Mouse (Mus musculus): ENCODE data around the gene Il23r.

Il23r gene

DNA sequence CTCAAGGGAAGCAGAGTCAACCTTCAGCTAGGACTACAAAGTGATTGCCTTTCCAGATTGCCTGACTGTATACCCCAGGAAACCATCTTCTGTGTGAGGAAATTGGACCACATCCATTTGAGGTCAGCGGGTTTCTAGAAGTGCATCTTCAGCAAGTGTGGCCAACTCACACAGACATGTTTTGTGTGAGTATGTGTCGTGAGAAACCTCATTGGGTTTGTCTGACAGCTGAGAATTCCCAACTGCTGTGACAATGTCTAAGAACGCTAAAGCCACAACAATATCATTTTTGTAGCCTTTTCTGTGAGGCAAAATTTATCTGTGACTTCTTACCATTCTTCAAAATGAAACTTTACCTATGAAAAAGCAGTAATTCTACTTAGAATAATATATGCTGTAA lies 59.8 kb downstream of the Il23r start:
- no peak for DNase-seq (ENCODE audit: low spot score)

GRCm38 (mm10) chr6:67421761-67422160 lies 69.9 kb downstream of the Il23r start:
- DNase-seq (ENCODE audit: low spot score), result no peak

- DNase-seq (ENCODE audit: low spot score), result no peak
Measured at GRCm38 (mm10) chr6:67416557-67416956, 75.1 kb downstream of the Il23r start.

DNA sequence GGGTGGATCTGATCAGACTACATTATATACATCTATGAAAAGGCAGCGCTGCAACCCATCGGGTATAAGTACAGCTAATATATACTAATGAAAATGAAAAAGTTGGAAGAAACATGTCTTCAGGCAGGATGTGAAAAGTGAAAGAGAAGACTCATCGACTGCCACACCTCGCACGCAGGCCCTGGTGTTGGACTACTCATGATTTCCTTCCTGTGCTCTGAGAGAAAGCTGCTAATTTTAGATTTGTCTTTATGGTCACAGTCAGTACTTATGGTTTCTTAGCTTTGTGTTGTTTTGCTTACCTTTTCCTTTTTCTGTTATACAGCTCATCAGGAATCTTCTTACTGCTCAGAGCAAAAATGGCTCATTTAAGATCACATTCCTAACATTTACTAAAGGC lies 76.4 kb downstream of the Il23r start:
- no peak for DNase-seq (ENCODE audit: low spot score)

- DNase-seq (ENCODE audit: low spot score), result no peak
Measured at GRCm38 (mm10) chr6:67413378-67413777, 78.3 kb downstream of the Il23r start.

DNA sequence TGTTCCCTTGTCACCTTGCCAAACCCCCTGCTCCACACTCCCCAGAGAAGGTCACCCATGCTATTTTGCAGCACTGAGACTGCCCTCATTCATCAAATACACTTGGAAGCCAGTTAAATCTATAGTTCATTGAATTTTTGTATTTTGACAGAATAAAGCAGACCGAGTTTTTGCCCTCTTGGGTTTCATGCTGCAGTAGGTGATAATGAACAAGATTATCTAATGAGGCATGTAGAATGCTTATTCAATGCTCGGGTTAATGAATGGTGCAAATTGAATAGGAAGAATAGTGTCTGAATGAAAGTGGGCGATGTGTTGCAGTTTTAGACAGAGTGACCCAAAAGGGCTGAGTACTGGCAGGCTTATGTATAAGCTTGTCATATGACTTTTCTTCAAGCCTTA lies 86.4 kb downstream of the Il23r start:
- no peak for DNase-seq (ENCODE audit: low spot score)

GRCm38 (mm10) chr6:67399551-67399950 lies 92.1 kb downstream of the Il23r start:
- DNase-seq (ENCODE audit: low spot score), result no peak

DNA sequence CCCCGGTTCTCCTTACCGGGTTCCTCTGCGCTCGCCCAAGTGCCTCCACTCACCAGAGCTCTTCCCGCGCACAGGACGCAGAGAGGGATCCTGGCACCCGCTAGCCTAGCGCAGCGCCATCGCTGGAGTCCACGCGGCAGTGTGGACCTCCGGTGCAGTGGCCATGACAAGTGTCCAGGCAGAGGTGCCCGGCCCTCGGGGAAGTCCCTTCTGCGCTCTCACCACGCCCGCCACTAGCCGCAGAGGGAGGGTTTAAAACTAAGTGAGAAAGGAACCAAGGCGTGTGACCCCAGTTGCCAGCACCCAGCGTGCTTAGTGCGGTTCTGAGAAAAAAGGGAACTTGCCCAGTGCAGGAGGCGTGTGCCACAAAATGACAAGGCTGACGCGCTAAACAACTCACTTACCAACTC lies 115.7 kb downstream of the Il23r start, which contains the start of gene Il12rb2:
TSS of gene Il12rb2 (minus strand) at position 207 of the 410 bp plus-strand sequence.
- no peak for DNase-seq (ENCODE audit: low spot score)
